Comparison of ENCODE assay signal across 24 mouse cellular contexts in the genomic region with DNA sequence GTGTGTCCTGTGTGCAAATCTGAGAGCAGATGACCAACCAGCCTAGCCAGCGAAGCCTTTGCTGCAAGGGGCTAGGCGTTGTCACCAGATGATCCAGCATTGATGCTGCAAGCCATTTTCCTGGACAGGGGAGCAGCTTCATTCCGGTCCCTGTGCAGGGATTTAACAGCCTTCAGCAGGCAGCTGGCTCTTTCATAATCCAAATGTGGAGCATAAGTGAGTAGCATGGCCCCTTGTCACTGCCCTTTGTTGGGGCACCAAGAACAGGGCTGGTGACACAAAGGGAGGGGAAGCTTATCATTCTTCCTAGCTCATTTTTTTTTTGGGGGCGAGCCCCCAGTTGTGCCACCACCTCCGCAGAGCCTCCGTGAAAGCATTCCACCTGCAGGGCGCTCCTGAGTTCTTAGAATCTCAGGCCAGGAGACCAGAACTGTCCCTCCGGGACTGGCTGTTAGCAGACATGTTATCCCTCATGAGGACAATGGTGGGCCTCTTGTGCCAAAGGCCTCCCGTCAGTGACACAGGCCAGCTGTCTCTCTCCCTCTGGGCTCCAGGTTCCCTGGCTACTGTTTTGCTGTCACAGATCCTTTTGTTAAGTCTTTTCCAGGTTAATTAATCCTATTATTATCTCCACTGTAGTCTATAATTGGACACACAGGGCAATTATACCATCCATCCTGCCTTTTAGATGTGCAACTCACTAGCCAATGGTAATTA.
DNase-seq lines count a peak whose midpoint lies in the region; ATAC-seq lines count a peak whose summit lies in the region.
"Had no signal": no experiment of that assay in that cellular context is flagged by ENCODE, and none has a peak within 500 bp of the region (broad histone marks: within the 10 kb centered on the region; RNA-seq: fewer than 3 reads in every experiment).

No protein-coding gene starts in this region.

- H3K4me1 ChIP-seq in hindbrain, embryonic 13.5 days (replicated peaks): peaks cover 4% of the 10 kb centered on the region
- 0 out of 2 replicates have a peak, but pooled peaks cover 2% of the 10 kb centered on the region for H3K4me1 ChIP-seq in hindbrain, embryonic 12.5 days
- H3K4me1 ChIP-seq: embryonic facial prominence, embryonic 13.5 days; limb, embryonic 12.5 days; liver, embryonic 12.5 days; stomach, embryonic 15.5 days had no signal

- H3K9ac ChIP-seq in hindbrain, embryonic 13.5 days: no peak overlapping the region
- no peak overlapping the region for H3K9ac ChIP-seq in hindbrain, embryonic 12.5 days
- H3K9ac ChIP-seq: embryonic facial prominence, embryonic 13.5 days; limb, embryonic 12.5 days; liver, embryonic 12.5 days; lung, embryonic 15.5 days; neural tube, embryonic 15.5 days; stomach, embryonic 15.5 days had no signal

- peak; percentile 40 to 42 for DNase-seq in cerebellum, postnatal 10 days
- DNase-seq in cerebellum, adult 9-10 months: no peak
- peak; percentile 13 for DNase-seq in brain, adult 2 months (ENCODE audit: low read depth, low spot score)
- peak; percentile 46 for DNase-seq in lung, postnatal 14 days
- no peak for DNase-seq in cerebellum, adult 9-11 months
- no peak for DNase-seq in adrenal gland, adult (ENCODE audit: inconsistent age in 2 of 2, low spot score in 1 of 2)
- DNase-seq: adrenal gland, postnatal 25 days; cerebellum, adult 2 months; gastrocnemius, postnatal 36 days; heart, postnatal 10 days; kidney, adult 18-20 months; kidney, postnatal 10 days; layer of hippocampus, adult 9-11 months; thymus, adult 2 months had no signal

- ATAC-seq in hindbrain, embryonic 13.5 days (ENCODE audit: low FRiP score): peak; percentile 52; the same call in 1 of the 2 replicates
- ATAC-seq in hindbrain, embryonic 12.5 days (ENCODE audit: low FRiP score): no peak
- ATAC-seq: forebrain, embryonic 16.5 days; liver, embryonic 12.5 days had no signal

- H3K4me3 ChIP-seq in hindbrain, embryonic 13.5 days: no peak overlapping the region
- no peak overlapping the region for H3K4me3 ChIP-seq in hindbrain, embryonic 12.5 days
- H3K4me3 ChIP-seq: embryonic facial prominence, embryonic 13.5 days; limb, embryonic 12.5 days; liver, embryonic 12.5 days; lung, embryonic 15.5 days; neural tube, embryonic 15.5 days; stomach, embryonic 15.5 days had no signal

- no peaks in the 10 kb centered on the region for H3K27me3 ChIP-seq in hindbrain, embryonic 13.5 days
- H3K27me3 ChIP-seq in hindbrain, embryonic 12.5 days: no peaks in the 10 kb centered on the region
- H3K27me3 ChIP-seq: embryonic facial prominence, embryonic 13.5 days; liver, embryonic 12.5 days; lung, embryonic 15.5 days; neural tube, embryonic 15.5 days; stomach, embryonic 15.5 days had no signal

- no peak overlapping the region for H3K4me2 ChIP-seq in hindbrain, embryonic 13.5 days
- no peak overlapping the region for H3K4me2 ChIP-seq in hindbrain, embryonic 12.5 days (replicated peaks)
- H3K4me2 ChIP-seq: embryonic facial prominence, embryonic 13.5 days; heart, embryonic 11.5 days; limb, embryonic 12.5 days; liver, embryonic 12.5 days; lung, embryonic 15.5 days; neural tube, embryonic 15.5 days; stomach, embryonic 15.5 days had no signal

- 66% methylated on average over 9 of the region's 9 CpGs for WGBS in hindbrain, embryonic 13.5 days
- 72% methylated on average over 9 of the region's 9 CpGs for WGBS in hindbrain, embryonic 12.5 days

- H3K9me3 ChIP-seq in hindbrain, embryonic 13.5 days: no peaks in the 10 kb centered on the region
- H3K9me3 ChIP-seq in hindbrain, embryonic 12.5 days (replicated peaks): no peaks in the 10 kb centered on the region
- H3K9me3 ChIP-seq: embryonic facial prominence, embryonic 13.5 days; limb, embryonic 12.5 days; liver, embryonic 12.5 days; lung, embryonic 15.5 days; neural tube, embryonic 15.5 days; stomach, embryonic 15.5 days had no signal

- no peak overlapping the region for H3K27ac ChIP-seq in hindbrain, embryonic 13.5 days
- no peak overlapping the region for H3K27ac ChIP-seq in hindbrain, embryonic 12.5 days
- H3K27ac ChIP-seq: embryonic facial prominence, embryonic 13.5 days; limb, embryonic 12.5 days; liver, embryonic 12.5 days; lung, embryonic 15.5 days; neural tube, embryonic 15.5 days; stomach, embryonic 15.5 days had no signal

- H3K36me3 ChIP-seq in hindbrain, embryonic 13.5 days: no peaks in the 10 kb centered on the region
- H3K36me3 ChIP-seq in hindbrain, embryonic 12.5 days: no peaks in the 10 kb centered on the region
- H3K36me3 ChIP-seq: embryonic facial prominence, embryonic 13.5 days; limb, embryonic 12.5 days; liver, embryonic 12.5 days; lung, embryonic 15.5 days; neural tube, embryonic 15.5 days; stomach, embryonic 15.5 days had no signal

Comparison
In these comparisons a context has a peak if more than half of its experiments do, and no peak if none do; other contexts are left out.
1. DNase-seq: peak in cerebellum, postnatal 10 days (2 of 2), brain, adult 2 months (single experiment) and lung, postnatal 14 days (single experiment); none in cerebellum, adult 9-10 months (single experiment), cerebellum, adult 9-11 months (single experiment) and adrenal gland, adult (0 of 2).